Mouse (Mus musculus): ENCODE measurements around the gene Pfas. TPM values are rescaled to one million over a fixed set of nuclear protein-coding genes. Genes with fewer than 3 reads are reported as not detected.
A peak's percentile ranks its signal among the peaks of the same experiment; 100 is the strongest.
"Not testable (repeated sequence)": the region's sequence is repeated elsewhere in the genome, so short reads cannot be mapped to it uniquely, and the experiment has no call there.

The Pfas gene
- polyA plus RNA-seq, 1 experiment: 9.1 TPM

DNA sequence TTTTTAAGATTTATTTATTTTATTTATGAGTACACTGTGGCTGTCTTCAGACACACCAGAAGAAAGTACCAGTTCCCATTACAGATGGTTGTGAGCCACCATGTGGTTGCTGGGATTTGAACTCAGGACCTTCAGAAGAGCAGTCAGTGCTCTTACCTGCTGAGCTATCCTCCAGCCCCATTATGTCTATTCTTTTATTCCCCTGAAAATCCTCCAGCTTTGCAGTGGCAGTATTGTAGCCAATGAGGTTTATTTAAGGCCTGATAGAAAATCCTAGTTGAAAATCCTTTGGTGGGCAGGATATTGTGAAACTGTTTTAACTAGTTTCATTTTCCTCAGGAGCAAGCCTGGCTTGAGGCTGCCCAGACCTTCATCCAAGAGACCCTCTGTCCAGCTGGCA lies 12.4 kb upstream of the Pfas start:
- H3K4me3 ChIP-seq: no peak overlapping the region
- no peak overlapping the region for H3ac ChIP-seq (ENCODE audit: control insufficient read depth, insufficient read length)
- H3K27me3 ChIP-seq (ENCODE audit: control insufficient read depth, insufficient read depth, insufficient read length): no peaks in the 10 kb centered on the region
- TF ChIP-seq SRF (IDR thresholded peaks at IDR 0.05; ENCODE audit: control insufficient read depth, insufficient read length, low read depth): no peak
- TF ChIP-seq TCF3 (IDR thresholded peaks at IDR 0.05; ENCODE audit: insufficient read length, low read depth): no peak
- TF ChIP-seq POLR2A (IDR thresholded peaks at IDR 0.05; ENCODE audit: insufficient read length, low read depth): no peak
- TF ChIP-seq USF1 (IDR thresholded peaks at IDR 0.05; ENCODE audit: low read depth): no peak
- no peak for TF ChIP-seq E2F4 (IDR thresholded peaks at IDR 0.05; ENCODE audit: insufficient read depth)
- no peak for TF ChIP-seq REST (IDR thresholded peaks at IDR 0.05; ENCODE audit: insufficient read depth, insufficient read length)
- TF ChIP-seq MYOG (IDR thresholded peaks at IDR 0.05; ENCODE audit: control insufficient read depth in 1 of 3, insufficient read depth in 1 of 3, insufficient read length in 2 of 3, low read depth in 2 of 3): no peak
- TF ChIP-seq MAX (IDR thresholded peaks at IDR 0.05; ENCODE audit: low read depth): no peak
- H3K36me3 ChIP-seq (ENCODE audit: control insufficient read depth, insufficient read depth): peaks cover 38% of the 10 kb centered on the region
- peaks cover 19% of the 10 kb centered on the region for H3K79me2 ChIP-seq (ENCODE audit: control insufficient read depth, insufficient read depth)
- H3K4me2 ChIP-seq (ENCODE audit: low read depth): no peak overlapping the region

DNA sequence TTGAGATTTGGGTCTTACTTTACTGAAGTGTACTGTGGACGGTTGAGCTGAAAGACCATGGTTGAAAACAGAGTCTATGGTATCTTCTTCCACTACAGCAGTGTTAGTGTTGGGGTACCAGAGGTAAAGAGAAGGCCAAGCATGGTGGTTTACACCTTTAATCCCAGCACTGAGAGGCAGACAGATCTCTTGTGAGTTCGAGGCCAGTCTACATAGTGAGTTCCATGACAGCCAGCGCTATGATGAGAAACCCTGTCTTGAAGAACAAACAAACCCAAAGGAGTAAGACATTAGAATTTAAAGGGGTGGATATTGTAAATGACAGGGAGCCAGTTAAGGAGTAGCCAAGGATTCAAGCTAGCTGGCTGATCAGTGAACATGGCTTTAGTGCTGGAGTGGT lies 8.5 kb upstream of the Pfas start:
- H3ac ChIP-seq (ENCODE audit: control insufficient read depth, insufficient read length): no peak overlapping the region
- TF ChIP-seq CEBPB (IDR thresholded peaks at IDR 0.05; ENCODE audit: insufficient read depth, poor library complexity, severe bottlenecking): no peak
- TF ChIP-seq USF1 (IDR thresholded peaks at IDR 0.05; ENCODE audit: low read depth): no peak
- no peak for TF ChIP-seq SRF (IDR thresholded peaks at IDR 0.05; ENCODE audit: control insufficient read depth, insufficient read length, low read depth)
- TF ChIP-seq POLR2AphosphoS2 (IDR thresholded peaks at IDR 0.05; ENCODE audit: insufficient read length, low read depth): no peak
- TF ChIP-seq TCF3 (IDR thresholded peaks at IDR 0.05; ENCODE audit: insufficient read length, low read depth): no peak
- no peak for TF ChIP-seq MYOD1 (IDR thresholded peaks at IDR 0.05; ENCODE audit: control insufficient read depth in 1 of 3, insufficient read length in 2 of 3, low read depth in 2 of 3)
- no peak for TF ChIP-seq MAX (IDR thresholded peaks at IDR 0.05; ENCODE audit: low read depth)
- no peak for TF ChIP-seq TCF12 (IDR thresholded peaks at IDR 0.05; ENCODE audit: insufficient read depth, poor library complexity, severe bottlenecking)
- TF ChIP-seq POLR2A (IDR thresholded peaks at IDR 0.05; ENCODE audit: insufficient read length, low read depth): no peak
- no peak for TF ChIP-seq MYOG (IDR thresholded peaks at IDR 0.05; ENCODE audit: control insufficient read depth in 1 of 3, insufficient read depth in 1 of 3, insufficient read length in 2 of 3, low read depth in 2 of 3)
- no peak for TF ChIP-seq REST (IDR thresholded peaks at IDR 0.05; ENCODE audit: insufficient read depth, insufficient read length)
- no peak for TF ChIP-seq E2F4 (IDR thresholded peaks at IDR 0.05; ENCODE audit: insufficient read depth)
- H3K4me2 ChIP-seq (ENCODE audit: low read depth): peak overlapping the region; percentile 77
- H3K4me3 ChIP-seq: peak overlapping the region; percentile 51
- H3K36me3 ChIP-seq (ENCODE audit: control insufficient read depth, insufficient read depth): peaks cover 3% of the 10 kb centered on the region
- H3K79me2 ChIP-seq (ENCODE audit: control insufficient read depth, insufficient read depth): peaks cover 19% of the 10 kb centered on the region
- no peaks in the 10 kb centered on the region for H3K27me3 ChIP-seq (ENCODE audit: control insufficient read depth, insufficient read depth, insufficient read length)

- TF ChIP-seq E2F4 (IDR thresholded peaks at IDR 0.05; ENCODE audit: insufficient read depth) (peak; percentile 90), POLR2AphosphoS2 (IDR thresholded peaks at IDR 0.05; ENCODE audit: insufficient read length, low read depth) (peak; percentile 93), MYOD1 (IDR thresholded peaks at IDR 0.05; ENCODE audit: control insufficient read depth in 1 of 3, insufficient read length in 2 of 3, low read depth in 2 of 3) (no peak), MYOG (IDR thresholded peaks at IDR 0.05; ENCODE audit: control insufficient read depth in 1 of 3, insufficient read depth in 1 of 3, insufficient read length in 2 of 3, low read depth in 2 of 3) (no peak), POLR2A (IDR thresholded peaks at IDR 0.05; ENCODE audit: insufficient read length, low read depth) (peak; percentile 96)
- Histone ChIP-seq H3K79me2 (ENCODE audit: control insufficient read depth, insufficient read depth) (peaks cover 19% of the 10 kb centered on the region), H3K4me3 (peak within 1 kb of the TSS; percentile 51), H3K4me2 (ENCODE audit: low read depth) (peak within 1 kb of the TSS; percentile 77), H3K27me3 (ENCODE audit: control insufficient read depth, insufficient read depth, insufficient read length) (no peaks in the 10 kb centered on the region), H3ac (ENCODE audit: control insufficient read depth, insufficient read length) (no peak within 1 kb of the TSS), H3K36me3 (ENCODE audit: control insufficient read depth, insufficient read depth) (no peaks in the 10 kb centered on the region)
These were observed 7.6 kb upstream of the Pfas start, which contains the start of gene Ctc1 for GRCm38 (mm10) chr11:69015644-69016441. Ctc1 (plus strand) TSS chr11:69015911.

GRCm38 (mm10) chr11:69012071-69012601 lies 3.9 kb upstream of the Pfas start:
- H3K36me3 ChIP-seq (ENCODE audit: control insufficient read depth, insufficient read depth): no peaks in the 10 kb centered on the region
- H3K4me3 ChIP-seq: peak overlapping the region; percentile 38
- no peak overlapping the region for H3ac ChIP-seq (ENCODE audit: control insufficient read depth, insufficient read length)
- H3K4me2 ChIP-seq (ENCODE audit: low read depth): peak overlapping the region; percentile 93
- H3K79me2 ChIP-seq (ENCODE audit: control insufficient read depth, insufficient read depth): peaks cover 23% of the 10 kb centered on the region
- no peaks in the 10 kb centered on the region for H3K27me3 ChIP-seq (ENCODE audit: control insufficient read depth, insufficient read depth, insufficient read length)
- TF ChIP-seq SRF (IDR thresholded peaks at IDR 0.05; ENCODE audit: control insufficient read depth, insufficient read length, low read depth): no peak
- TF ChIP-seq POLR2AphosphoS2 (IDR thresholded peaks at IDR 0.05; ENCODE audit: insufficient read length, low read depth): peak; percentile 80
- no peak for TF ChIP-seq MYOG (IDR thresholded peaks at IDR 0.05; ENCODE audit: control insufficient read depth in 1 of 3, insufficient read depth in 1 of 3, insufficient read length in 2 of 3, low read depth in 2 of 3)
- TF ChIP-seq TCF12 (IDR thresholded peaks at IDR 0.05; ENCODE audit: insufficient read depth, poor library complexity, severe bottlenecking): no peak
- no peak for TF ChIP-seq MAX (IDR thresholded peaks at IDR 0.05; ENCODE audit: low read depth)
- no peak for TF ChIP-seq E2F4 (IDR thresholded peaks at IDR 0.05; ENCODE audit: insufficient read depth)
- peak; percentile 76 for TF ChIP-seq POLR2A (IDR thresholded peaks at IDR 0.05; ENCODE audit: insufficient read length, low read depth)
- TF ChIP-seq USF1 (IDR thresholded peaks at IDR 0.05; ENCODE audit: low read depth): no peak
- TF ChIP-seq CEBPB (IDR thresholded peaks at IDR 0.05; ENCODE audit: insufficient read depth, poor library complexity, severe bottlenecking): no peak

DNA sequence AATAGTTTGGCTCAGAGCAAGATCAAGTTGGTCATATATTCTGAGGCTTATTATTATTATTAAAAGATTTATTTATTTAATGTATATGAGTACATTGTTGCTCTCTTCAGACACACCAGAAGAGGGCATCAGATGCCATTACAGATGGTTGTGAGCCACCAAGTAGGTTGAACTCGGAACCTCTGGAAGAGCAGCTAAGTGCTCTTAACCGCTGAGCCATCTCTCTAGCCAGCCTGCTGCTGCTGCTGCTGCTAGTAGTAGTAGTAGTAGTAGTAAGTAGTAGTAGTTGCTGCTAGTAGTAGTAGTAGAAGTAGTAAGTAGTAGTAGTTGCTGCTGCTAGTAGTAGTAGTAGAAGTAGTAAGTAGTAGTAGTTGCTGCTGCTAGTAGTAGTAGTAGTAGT lies 3.2 kb upstream of the Pfas start:
- H3ac ChIP-seq (ENCODE audit: control insufficient read depth, insufficient read length); H3K27me3 ChIP-seq (ENCODE audit: control insufficient read depth, insufficient read depth, insufficient read length); H3K36me3 ChIP-seq (ENCODE audit: control insufficient read depth, insufficient read depth): not testable (repeated sequence)
- Histone ChIP-seq H3K79me2 (ENCODE audit: control insufficient read depth, insufficient read depth) (peaks cover 23% of the 10 kb centered on the region), H3K4me2 (ENCODE audit: low read depth) (peak overlapping the region; percentile 93), H3K4me3 (peak overlapping the region; percentile 38)
